22 mouse cellular contexts compared by ENCODE assay signal in genomic region chr6:13582075-13582474, GRCm38 (mm10). TPM values are rescaled to one million over a fixed set of nuclear protein-coding genes. Genes with fewer than 3 reads are reported as not detected.
DNase-seq lines count a peak whose midpoint lies in the region; ATAC-seq lines count a peak whose summit lies in the region.
"Had no signal": no experiment of that assay in that cellular context is flagged by ENCODE, and none has a peak within 500 bp of the region (broad histone marks: within the 10 kb centered on the region; RNA-seq: fewer than 3 reads in every experiment).

No protein-coding gene starts in this region.

- peak; percentile 42 for ATAC-seq in CD4-positive, CD25-positive, alpha-beta regulatory T cell, adult 4 months
- peak; percentile 58 for ATAC-seq in intestine, embryonic 16.5 days
- peak; percentile 58; the same call in 1 of the 2 replicates for ATAC-seq in stomach, embryonic 16.5 days (ENCODE audit: insufficient read depth, low FRiP score)
- ATAC-seq: forebrain, embryonic 16.5 days had no signal

- no peaks in the 10 kb centered on the region for H3K9me3 ChIP-seq in intestine, embryonic 16.5 days (ENCODE audit: control insufficient read depth, low read length)
- no peaks in the 10 kb centered on the region for H3K9me3 ChIP-seq in stomach, embryonic 16.5 days (replicated peaks; ENCODE audit: control insufficient read depth, low read length)
- H3K9me3 ChIP-seq in embryonic facial prominence, embryonic 10.5 days = no peaks in the 10 kb centered on the region
- H3K9me3 ChIP-seq: embryonic facial prominence, embryonic 12.5 days; embryonic facial prominence, embryonic 15.5 days; forebrain, embryonic 12.5 days; hindbrain, embryonic 12.5 days; hindbrain, embryonic 15.5 days had no signal

- H3K27ac ChIP-seq in intestine, embryonic 16.5 days (ENCODE audit: low read length) = no peak overlapping the region
- H3K27ac ChIP-seq in stomach, embryonic 16.5 days (ENCODE audit: low read length) = no peak overlapping the region
- H3K27ac ChIP-seq in embryonic facial prominence, embryonic 10.5 days (replicated peaks) = no peak overlapping the region
- H3K27ac ChIP-seq: embryonic facial prominence, embryonic 12.5 days; embryonic facial prominence, embryonic 15.5 days; forebrain, embryonic 12.5 days; hindbrain, embryonic 12.5 days; hindbrain, embryonic 15.5 days had no signal

- H3K4me3 ChIP-seq in intestine, embryonic 16.5 days (ENCODE audit: low read length) = no peak overlapping the region
- H3K4me3 ChIP-seq in stomach, embryonic 16.5 days (replicated peaks; ENCODE audit: low read length) = no peak overlapping the region
- H3K4me3 ChIP-seq in embryonic facial prominence, embryonic 10.5 days = no peak overlapping the region
- H3K4me3 ChIP-seq: embryonic facial prominence, embryonic 12.5 days; embryonic facial prominence, embryonic 15.5 days; erythroblast, embryonic 14.5 days; forebrain, embryonic 12.5 days; hindbrain, embryonic 12.5 days; hindbrain, embryonic 15.5 days had no signal

- H3K4me1 ChIP-seq in intestine, embryonic 16.5 days (ENCODE audit: control insufficient read depth, insufficient read depth, low read length) = no peaks in the 10 kb centered on the region; the same call in 1 of the 2 replicates
- H3K4me1 ChIP-seq in stomach, embryonic 16.5 days (ENCODE audit: control insufficient read depth, insufficient read depth, low read length) = no peaks in the 10 kb centered on the region
- peaks cover 5% of the 10 kb centered on the region; the same call in 1 of the 2 replicates for H3K4me1 ChIP-seq in embryonic facial prominence, embryonic 10.5 days
- H3K4me1 ChIP-seq: embryonic facial prominence, embryonic 12.5 days; embryonic facial prominence, embryonic 15.5 days; forebrain, embryonic 12.5 days; hindbrain, embryonic 12.5 days; hindbrain, embryonic 15.5 days had no signal

- 71% methylated on average over 1 of the region's 1 CpGs for WGBS in intestine, embryonic 16.5 days
- WGBS in stomach, embryonic 16.5 days = 61% methylated on average over 1 of the region's 1 CpGs
- WGBS in embryonic facial prominence, embryonic 10.5 days = 90% methylated on average over 1 of the region's 1 CpGs

- no peak for DNase-seq in layer of hippocampus, adult 11-12 months (ENCODE audit: low spot score)
- DNase-seq in B cell, adult 2 months = no peak
- no peak for DNase-seq in embryonic facial prominence, embryonic 10.5 days (ENCODE audit: low spot score)
- DNase-seq: adrenal gland, adult 2 months; adrenal gland, postnatal 14 days; cerebellum, adult 11 months; cerebellum, adult 8-10 months; cerebellum, postnatal 10 days; cerebellum, postnatal 36 days; gastrocnemius, postnatal 10 days; gastrocnemius, postnatal 36 days had no signal

- no peaks in the 10 kb centered on the region for H3K36me3 ChIP-seq in intestine, embryonic 16.5 days (ENCODE audit: control insufficient read depth, insufficient read depth, low read length)
- H3K36me3 ChIP-seq in stomach, embryonic 16.5 days (ENCODE audit: control insufficient read depth, insufficient read depth, low read length) = peaks cover 4% of the 10 kb centered on the region; the same call in 1 of the 2 replicates
- H3K36me3 ChIP-seq in embryonic facial prominence, embryonic 10.5 days (replicated peaks) = peaks cover 56% of the 10 kb centered on the region

- no peak overlapping the region for H3K4me2 ChIP-seq in intestine, embryonic 16.5 days (ENCODE audit: low read depth, low read length)
- no peak overlapping the region for H3K4me2 ChIP-seq in stomach, embryonic 16.5 days (ENCODE audit: low read depth, low read length)
- H3K4me2 ChIP-seq: embryonic facial prominence, embryonic 12.5 days; embryonic facial prominence, embryonic 15.5 days; forebrain, embryonic 12.5 days; heart, embryonic 11.5 days; hindbrain, embryonic 12.5 days; hindbrain, embryonic 15.5 days had no signal

- no peak overlapping the region for H3K9ac ChIP-seq in intestine, embryonic 16.5 days (ENCODE audit: low read depth, low read length)
- no peak overlapping the region for H3K9ac ChIP-seq in stomach, embryonic 16.5 days (ENCODE audit: low read length)
- H3K9ac ChIP-seq: embryonic facial prominence, embryonic 12.5 days; embryonic facial prominence, embryonic 15.5 days; forebrain, embryonic 12.5 days; hindbrain, embryonic 12.5 days; hindbrain, embryonic 15.5 days had no signal

- no peaks in the 10 kb centered on the region for H3K27me3 ChIP-seq in intestine, embryonic 16.5 days (replicated peaks; ENCODE audit: control insufficient read depth, insufficient read depth, low read length)
- H3K27me3 ChIP-seq in stomach, embryonic 16.5 days (ENCODE audit: control insufficient read depth, insufficient read depth, low read length) = no peaks in the 10 kb centered on the region
- H3K27me3 ChIP-seq in embryonic facial prominence, embryonic 10.5 days (replicated peaks; ENCODE audit: low read depth, poor library complexity, severe bottlenecking) = no peaks in the 10 kb centered on the region
- H3K27me3 ChIP-seq: embryonic facial prominence, embryonic 12.5 days; embryonic facial prominence, embryonic 15.5 days; forebrain, embryonic 12.5 days; hindbrain, embryonic 12.5 days; hindbrain, embryonic 15.5 days had no signal

RNA-seq across cellular contexts. Expression of gene Tmem168, which starts 25.8 kb away (rescaled TPM):
- 10 to 100 TPM; 37.1 to 43.5 TPM for polyA plus RNA-seq in CD4-positive, CD25-positive, alpha-beta regulatory T cell, adult 4 months (2017; shearing (Covaris generic))
- polyA plus RNA-seq in intestine, embryonic 16.5 days (2015; fragmentation: Nextera tagmentation; extraction: Ambion mirVana) = 30.1 and 32.0 TPM in 2 replicates
- 38.7 and 39.9 TPM in 2 replicates for polyA plus RNA-seq in stomach, embryonic 16.5 days (2015; fragmentation: Nextera tagmentation; extraction: Ambion mirVana)
- polyA plus RNA-seq in embryonic facial prominence, embryonic 10.5 days (2016; fragmentation: Nextera tagmentation; extraction: Ambion mirVana) = 28.6 and 31.5 TPM in 2 replicates
- polyA plus RNA-seq: erythroblast, embryonic 14.5 days had no signal
